Mouse (Mus musculus) liver, embryonic 13.5 days (tissue): Measurements from ENCODE around the gene Nbl1. TPM values are rescaled to one million over a fixed set of nuclear protein-coding genes. Genes with fewer than 3 reads are reported as not detected.

Experiments used
- ATAC-seq: fragments of 200-750 bp; cut with Nextera tagmentation; 2 replicates; pipeline ENCODE4 v1.8.0; 2017; ENCODE audit warnings: low read depth, mild to moderate bottlenecking, moderate number of reproducible peaks, moderate library complexity
- DNase-seq: peaks from one replicate; pipeline ENCODE4 v3.0.0; 2022
- H3K27ac ChIP-seq: fragments of 300-500 bp; sonication (generic); 2 replicates; pipeline ENCODE4 v1.5.1; 2015; ENCODE audit warnings: moderate library complexity, mild to moderate bottlenecking, inconsistent platforms
- H3K27me3 ChIP-seq: fragments of 300-500 bp; sonication (generic); 2 replicates; pipeline ENCODE4 v1.6.1; 2015; ENCODE audit warnings: mild to moderate bottlenecking, inconsistent platforms
- H3K36me3 ChIP-seq: fragments of 300-500 bp; sonication (generic); 2 replicates; pipeline ENCODE4 v1.6.1; 2015; ENCODE audit warnings: mild to moderate bottlenecking, inconsistent platforms
- H3K4me1 ChIP-seq: fragments of 300-500 bp; sonication (generic); replicated peaks from 2 replicates; pipeline ENCODE4 v1.6.1; 2015; ENCODE audit warnings: inconsistent platforms
- H3K4me2 ChIP-seq: fragments of 300-500 bp; sonication (generic); 2 replicates; pipeline ENCODE4 v1.6.1; 2015; ENCODE audit warnings: inconsistent platforms, mild to moderate bottlenecking, moderate library complexity
- H3K4me3 ChIP-seq: fragments of 300-500 bp; sonication (generic); replicated peaks from 2 replicates; pipeline ENCODE4 v1.5.1; 2015; ENCODE audit warnings: mild to moderate bottlenecking, inconsistent platforms
- H3K9ac ChIP-seq: fragments of 300-500 bp; sonication (generic); 2 replicates; pipeline ENCODE4 v1.6.1; 2015; ENCODE audit warnings: mild to moderate bottlenecking, inconsistent platforms
- H3K9me3 ChIP-seq: fragments of 300-500 bp; sonication (generic); replicated peaks from 2 replicates; pipeline ENCODE4 v1.6.1; 2016; ENCODE audit warnings: inconsistent platforms
- WGBS: fragments of 180-500 bp; shearing (Covaris S2); methylation state at CpG from one replicate; pipeline ENCODE4 v1.1.7; 2015; ENCODE audit not compliant: insufficient replicate concordance; 5-methylcytosine and 5-hydroxymethylcytosine counted together
- polyA plus RNA-seq: library from polyadenylated mRNA; unstranded; fragments of >200 nt; fragmentation: Nextera tagmentation; extraction: Ambion mirVana; gene quantifications from 2 replicates; pipeline ENCODE4 v1.2.1, GENCODE M21; 2015

Nbl1 gene
- polyA plus RNA-seq, 1 experiment from 2014 or later, result 2.0 TPM

DNA sequence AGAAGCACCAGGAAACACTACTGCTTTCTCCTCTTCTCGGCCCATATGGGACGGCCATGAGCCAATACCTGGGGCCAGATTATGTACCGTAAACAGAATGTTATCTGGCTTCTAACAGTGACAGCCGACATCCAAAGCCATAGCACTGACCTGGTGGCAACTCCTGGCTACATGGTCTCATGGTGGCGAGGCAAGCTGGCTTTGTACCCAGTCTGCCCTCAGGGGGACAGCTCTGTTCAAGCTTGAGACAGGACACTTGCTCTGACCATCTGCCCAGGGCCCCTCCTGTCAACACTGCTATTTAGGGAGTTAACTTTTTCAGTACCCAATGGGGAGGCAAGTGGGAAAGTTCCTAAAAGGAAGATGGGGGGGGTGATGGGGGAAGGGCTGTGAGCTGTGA is 35.5 kb downstream of the Nbl1 start:
- Histone ChIP-seq H3K9ac (no peak overlapping the region), H3K9me3 (no peaks in the 10 kb centered on the region), H3K27me3 (no peaks in the 10 kb centered on the region), H3K4me3 (no peak overlapping the region), H3K36me3 (no peaks in the 10 kb centered on the region), H3K4me1 (no peaks in the 10 kb centered on the region), H3K4me2 (no peak overlapping the region), H3K27ac (no peak overlapping the region)
- DNase-seq, result no peak
- 63% methylated on average over 5 of the region's 5 CpGs for WGBS
- no peak for ATAC-seq

GRCm38 (mm10) chr4:139055744-139056143 is 37.0 kb downstream of the Nbl1 start:
- Histone ChIP-seq H3K36me3 (no peaks in the 10 kb centered on the region), H3K4me1 (no peaks in the 10 kb centered on the region), H3K4me2 (no peak overlapping the region), H3K27ac (no peak overlapping the region), H3K4me3 (no peak overlapping the region), H3K9ac (no peak overlapping the region), H3K9me3 (no peaks in the 10 kb centered on the region), H3K27me3 (no peaks in the 10 kb centered on the region)
- DNase-seq (no peak), ATAC-seq (no peak)
- WGBS, result 44% methylated on average over 3 of the region's 3 CpGs

- no peak overlapping the region for H3K9ac ChIP-seq
- H3K4me2 ChIP-seq, result no peak overlapping the region
- no peak overlapping the region for H3K4me3 ChIP-seq
- no peaks in the 10 kb centered on the region for H3K27me3 ChIP-seq
- ATAC-seq (no peak), DNase-seq (no peak)
- no peaks in the 10 kb centered on the region for H3K4me1 ChIP-seq
- H3K27ac ChIP-seq, result no peak overlapping the region
- 61% methylated on average over 4 of the region's 4 CpGs for WGBS
- H3K9me3 ChIP-seq, result no peaks in the 10 kb centered on the region
- no peaks in the 10 kb centered on the region for H3K36me3 ChIP-seq
These were observed 37.5 kb downstream of the Nbl1 start for GRCm38 (mm10) chr4:139055336-139055735.

- Histone ChIP-seq H3K4me1 (no peaks in the 10 kb centered on the region), H3K27me3 (no peaks in the 10 kb centered on the region), H3K4me3 (no peak overlapping the region), H3K9ac (no peak overlapping the region), H3K4me2 (no peak overlapping the region), H3K9me3 (no peaks in the 10 kb centered on the region), H3K36me3 (no peaks in the 10 kb centered on the region), H3K27ac (no peak overlapping the region)
- ATAC-seq (no peak), DNase-seq (no peak)
- 46% methylated on average over 9 of the region's 9 CpGs for WGBS
These were observed 38.4 kb downstream of the Nbl1 start for GRCm38 (mm10) chr4:139054300-139054923.

GRCm38 (mm10) chr4:139053391-139053790 is 39.4 kb downstream of the Nbl1 start:
- H3K9me3 ChIP-seq, result no peaks in the 10 kb centered on the region
- WGBS, result 66% methylated on average over 5 of the region's 5 CpGs
- no peak for ATAC-seq

DNA sequence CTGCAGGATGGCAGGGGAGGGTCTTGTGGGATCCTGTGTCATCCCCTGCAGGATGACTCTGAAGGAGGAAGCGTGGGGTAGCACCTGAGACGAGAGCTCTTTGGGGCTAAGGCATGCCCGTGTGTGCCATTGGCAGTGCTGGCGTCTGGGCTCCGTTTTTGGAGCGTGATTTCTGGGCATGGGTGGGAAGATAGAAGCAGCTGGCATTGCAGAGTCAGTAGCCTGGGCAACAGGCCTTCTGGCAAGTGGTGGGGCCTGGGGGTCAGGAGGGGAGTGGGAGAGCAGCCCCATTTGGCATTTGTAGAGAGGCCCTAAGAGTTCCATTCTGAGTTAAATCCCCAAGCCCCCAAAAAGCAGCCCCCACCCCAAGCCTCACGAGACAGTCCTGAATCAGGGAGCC is 40.0 kb downstream of the Nbl1 start:
- Histone ChIP-seq H3K4me2 (no peak overlapping the region), H3K36me3 (no peaks in the 10 kb centered on the region), H3K9ac (no peak overlapping the region), H3K9me3 (no peaks in the 10 kb centered on the region), H3K27ac (no peak overlapping the region), H3K4me1 (no peaks in the 10 kb centered on the region), H3K4me3 (no peak overlapping the region), H3K27me3 (no peaks in the 10 kb centered on the region)
- ATAC-seq, result no peak
- DNase-seq, result no peak
- 63% methylated on average over 7 of the region's 7 CpGs for WGBS

More at GRCm38 (mm10) chr4:139053391-139053790, 39.4 kb downstream of the Nbl1 start:
- Histone ChIP-seq H3K27ac (no peak overlapping the region), H3K4me3 (no peak overlapping the region), H3K36me3 (no peaks in the 10 kb centered on the region), H3K4me1 (no peaks in the 10 kb centered on the region), H3K27me3 (no peaks in the 10 kb centered on the region), H3K4me2 (no peak overlapping the region), H3K9ac (no peak overlapping the region)
- DNase-seq, result no peak

DNA sequence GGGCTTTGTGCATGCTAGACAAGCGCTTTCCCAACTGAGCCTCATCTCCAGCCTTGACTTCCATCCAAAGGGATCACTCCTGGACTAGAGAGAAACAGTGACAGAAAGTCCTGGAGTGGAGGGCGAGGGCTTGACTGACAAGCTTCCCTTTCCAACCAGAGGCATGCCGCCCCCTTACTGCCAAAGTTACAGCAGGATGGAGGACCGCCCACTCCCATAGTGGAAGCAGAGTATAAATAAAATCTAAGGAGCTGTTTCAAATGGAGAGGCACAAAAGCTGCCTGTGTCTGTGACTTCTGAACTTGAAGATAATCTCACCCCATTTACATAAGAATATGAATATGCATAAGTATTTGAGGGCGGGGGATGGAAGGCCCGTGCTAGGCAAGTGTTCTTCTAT is 44.3 kb downstream of the Nbl1 start:
- no peaks in the 10 kb centered on the region for H3K27me3 ChIP-seq
- H3K27ac ChIP-seq, result no peak overlapping the region
- no peaks in the 10 kb centered on the region for H3K36me3 ChIP-seq
- ATAC-seq (no peak), DNase-seq (no peak)
- no peaks in the 10 kb centered on the region; the same call in 1 of the 2 replicates for H3K9me3 ChIP-seq
- H3K4me1 ChIP-seq, result no peaks in the 10 kb centered on the region
- H3K9ac ChIP-seq, result no peak overlapping the region
- no peak overlapping the region for H3K4me3 ChIP-seq
- H3K4me2 ChIP-seq, result no peak overlapping the region
- 66% methylated on average over 6 of the region's 6 CpGs for WGBS

DNA sequence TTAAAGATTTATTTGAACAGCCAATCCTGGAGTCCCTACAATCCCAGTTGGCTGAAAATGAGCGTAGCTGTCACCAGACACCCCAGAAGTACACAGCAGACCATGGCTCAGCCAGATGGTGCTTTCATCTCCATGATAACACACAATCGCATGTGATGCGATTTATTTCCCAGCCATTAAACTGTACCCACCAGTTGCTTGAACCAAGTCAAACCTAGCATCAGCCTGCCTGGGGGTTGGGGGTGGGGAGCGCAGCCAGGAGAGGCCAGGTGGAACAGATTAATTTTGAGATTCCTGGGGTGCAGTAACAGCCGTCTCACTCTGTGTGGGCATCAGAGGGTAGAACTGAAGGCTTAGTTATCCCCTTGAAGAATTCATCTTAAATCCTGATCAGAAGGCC is 46.4 kb downstream of the Nbl1 start:
- ATAC-seq, result no peak
- WGBS, result 76% methylated on average over 5 of the region's 5 CpGs
- DNase-seq, result no peak
- no peaks in the 10 kb centered on the region for H3K4me1 ChIP-seq
- H3K9ac ChIP-seq, result no peak overlapping the region
- no peak overlapping the region for H3K4me2 ChIP-seq
- no peaks in the 10 kb centered on the region; the same call in 1 of the 2 replicates for H3K9me3 ChIP-seq
- no peak overlapping the region for H3K27ac ChIP-seq
- H3K4me3 ChIP-seq, result no peak overlapping the region
- no peaks in the 10 kb centered on the region for H3K27me3 ChIP-seq
- H3K36me3 ChIP-seq, result no peaks in the 10 kb centered on the region

GRCm38 (mm10) chr4:139044566-139044965 is 48.2 kb downstream of the Nbl1 start:
- Histone ChIP-seq H3K36me3 (no peaks in the 10 kb centered on the region), H3K4me2 (no peak overlapping the region), H3K9ac (no peak overlapping the region), H3K27me3 (peaks cover 14% of the 10 kb centered on the region; the same call in 1 of the 2 replicates), H3K27ac (no peak overlapping the region), H3K4me1 (no peaks in the 10 kb centered on the region), H3K4me3 (no peak overlapping the region), H3K9me3 (no peaks in the 10 kb centered on the region; the same call in 1 of the 2 replicates)
- DNase-seq (no peak), ATAC-seq (no peak)
- WGBS, result 79% methylated on average over 5 of the region's 5 CpGs

DNA sequence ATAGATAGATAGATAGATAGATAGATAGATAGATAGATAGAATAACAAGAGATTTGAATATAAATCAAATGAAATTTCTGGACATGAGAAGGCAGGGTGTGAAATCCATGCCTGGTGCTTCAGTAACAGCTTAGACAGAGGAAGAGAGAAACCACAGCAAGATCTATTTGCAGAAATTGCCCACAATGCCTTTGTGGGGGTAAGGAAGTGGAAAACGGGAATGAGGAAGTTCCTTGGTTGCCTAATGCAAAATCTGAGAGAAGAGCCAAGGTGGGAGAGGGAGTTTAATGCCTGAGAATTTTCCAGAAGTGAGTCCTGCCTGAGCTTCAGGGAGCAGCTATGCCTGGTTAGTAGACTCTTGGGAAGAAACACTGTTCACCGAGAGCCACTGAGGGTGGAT is 49.2 kb downstream of the Nbl1 start:
- ATAC-seq (no peak), DNase-seq (no peak)
- Histone ChIP-seq H3K9ac (no peak overlapping the region), H3K27ac (no peak overlapping the region), H3K4me3 (no peak overlapping the region), H3K36me3 (no peaks in the 10 kb centered on the region), H3K9me3 (no peaks in the 10 kb centered on the region; the same call in 1 of the 2 replicates), H3K27me3 (peaks cover 24% of the 10 kb centered on the region; the same call in 1 of the 2 replicates), H3K4me2 (no peak overlapping the region), H3K4me1 (no peaks in the 10 kb centered on the region)
- 44% methylated on average over 2 of the region's 2 CpGs for WGBS

- no peaks in the 10 kb centered on the region; the same call in 1 of the 2 replicates for H3K9me3 ChIP-seq
- no peak for DNase-seq
- no peak overlapping the region for H3K4me3 ChIP-seq
- H3K4me2 ChIP-seq, result no peak overlapping the region
- H3K27me3 ChIP-seq, result peaks cover 25% of the 10 kb centered on the region; the same call in 1 of the 2 replicates
- no peaks in the 10 kb centered on the region for H3K4me1 ChIP-seq
- H3K36me3 ChIP-seq, result no peaks in the 10 kb centered on the region
- no peak overlapping the region for H3K27ac ChIP-seq
- 53% methylated on average over 5 of the region's 5 CpGs for WGBS
- H3K9ac ChIP-seq, result no peak overlapping the region
- ATAC-seq, result no peak
These were observed 50.2 kb downstream of the Nbl1 start for GRCm38 (mm10) chr4:139042611-139043010.
